Mouse (Mus musculus) midbrain, embryonic 16.5 days (tissue): ENCODE results near the gene Fam208a. TPM values are rescaled to one million over a fixed set of nuclear protein-coding genes. Genes with fewer than 3 reads are reported as not detected.

Experiments
- ATAC-seq: fragments of 200-750 bp; cut with Nextera tagmentation; 2 replicates; pipeline ENCODE4 v1.8.0; 2017; ENCODE audit warnings: moderate TSS enrichment
- H3K27ac ChIP-seq: fragments of 300-500 bp; sonication (generic); 2 replicates; pipeline ENCODE4 v1.5.1; 2014; ENCODE audit warnings: mild to moderate bottlenecking, low read length, mixed read lengths
- H3K27me3 ChIP-seq: fragments of 300-500 bp; sonication (generic); 2 replicates; pipeline ENCODE4 v1.6.1; 2014; ENCODE audit warnings: low read depth, low read length, mixed read lengths; ENCODE audit not compliant: control insufficient read depth, insufficient read depth
- H3K36me3 ChIP-seq: fragments of 300-500 bp; sonication (generic); 2 replicates; pipeline ENCODE4 v1.6.1; 2014; ENCODE audit warnings: mild to moderate bottlenecking, low read length, moderate library complexity, mixed read lengths; ENCODE audit not compliant: control insufficient read depth, insufficient read depth
- H3K4me1 ChIP-seq: fragments of 300-500 bp; sonication (generic); 2 replicates; pipeline ENCODE4 v1.6.1; 2014; ENCODE audit warnings: mild to moderate bottlenecking, low read length, mixed read lengths; ENCODE audit not compliant: control insufficient read depth, insufficient read depth
- H3K4me2 ChIP-seq: fragments of 300-500 bp; sonication (generic); 2 replicates; pipeline ENCODE4 v1.6.1; 2014; ENCODE audit warnings: mild to moderate bottlenecking, low read length, mixed read lengths
- H3K4me3 ChIP-seq: fragments of 300-500 bp; sonication (generic); 2 replicates; pipeline ENCODE4 v1.5.1; 2014; ENCODE audit warnings: low read depth, mild to moderate bottlenecking, low read length, moderate library complexity, mixed read lengths
- H3K9ac ChIP-seq: fragments of 300-500 bp; sonication (generic); 2 replicates; pipeline ENCODE4 v1.6.1; 2014; ENCODE audit warnings: low read depth, low read length, mixed read lengths
- H3K9me3 ChIP-seq: fragments of 300-500 bp; sonication (generic); replicated peaks from 2 replicates; pipeline ENCODE4 v1.6.1; 2014; ENCODE audit warnings: mild to moderate bottlenecking, low read length, mixed read lengths; ENCODE audit not compliant: control insufficient read depth, poor library complexity, severe bottlenecking
- WGBS: fragments of 180-500 bp; shearing (Covaris S2); extraction: QIAGEN DNeasy Blood & Tissue Kit; methylation state at CpG from one replicate; pipeline ENCODE4 v1.1.7; 2014; 5-methylcytosine and 5-hydroxymethylcytosine counted together
- polyA plus RNA-seq: library from polyadenylated mRNA; unstranded; fragments of >200 nt; fragmentation: Nextera tagmentation; extraction: Ambion mirVana; gene quantifications from 2 replicates; pipeline ENCODE4 v1.2.1, GENCODE M21; 2015

Fam208a gene
- polyA plus RNA-seq, 1 experiment from 2014 or later: 15.0 TPM

DNA sequence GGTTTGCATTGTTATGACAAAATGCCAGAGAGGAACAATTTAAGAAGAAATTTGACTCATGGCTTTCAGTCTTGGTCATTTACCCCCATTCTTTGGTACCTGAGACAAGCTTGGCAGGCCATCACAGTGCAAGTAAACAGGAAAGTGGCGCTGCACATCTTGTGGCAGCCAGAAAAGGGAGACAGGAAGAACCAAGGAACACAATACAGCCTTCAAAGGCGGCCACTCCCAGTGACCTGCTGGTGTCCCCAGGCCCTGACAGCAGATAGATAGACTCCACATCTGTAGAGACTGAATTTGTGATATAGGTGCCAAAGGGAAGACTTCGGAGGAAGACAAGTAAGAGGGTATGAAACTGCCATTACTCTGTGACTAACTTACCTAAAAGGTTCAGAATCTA is 20.4 kb upstream of the Fam208a start:
- Histone ChIP-seq H3K27ac (no peak overlapping the region), H3K4me2 (no peak overlapping the region), H3K9me3 (peaks cover 12% of the 10 kb centered on the region; the same call in 1 of the 2 replicates), H3K27me3 (no peaks in the 10 kb centered on the region), H3K4me3 (no peak overlapping the region), H3K36me3 (no peaks in the 10 kb centered on the region), H3K4me1 (no peaks in the 10 kb centered on the region), H3K9ac (no peak overlapping the region)
- 91% methylated on average over 3 of the region's 3 CpGs for WGBS
- no peak for ATAC-seq

DNA sequence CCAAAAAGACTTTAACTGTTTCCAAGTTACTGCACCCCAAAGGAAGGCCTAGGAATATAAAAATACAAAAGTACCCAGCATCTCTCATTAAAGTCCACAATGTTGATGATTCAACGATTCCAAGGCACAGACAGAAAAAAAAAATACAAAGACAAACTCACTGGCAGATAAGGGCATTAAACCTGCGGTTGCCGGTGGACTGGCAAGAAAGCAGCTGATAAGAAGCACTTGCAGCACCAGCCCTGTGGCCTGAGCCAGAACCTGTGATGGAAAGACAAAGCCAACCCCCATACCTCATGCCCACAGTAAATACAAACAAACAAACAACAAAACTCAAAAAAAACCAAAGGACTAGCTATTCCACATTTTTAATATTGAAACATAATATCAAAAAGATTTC is 19.0 kb upstream of the Fam208a start:
- Histone ChIP-seq H3K4me2 (no peak overlapping the region), H3K27me3 (no peaks in the 10 kb centered on the region), H3K9me3 (peaks cover 12% of the 10 kb centered on the region; the same call in 1 of the 2 replicates), H3K4me3 (no peak overlapping the region), H3K27ac (no peak overlapping the region), H3K9ac (no peak overlapping the region), H3K36me3 (no peaks in the 10 kb centered on the region), H3K4me1 (no peaks in the 10 kb centered on the region)
- WGBS: 93% methylated on average over 3 of the region's 3 CpGs
- no peak for ATAC-seq

DNA sequence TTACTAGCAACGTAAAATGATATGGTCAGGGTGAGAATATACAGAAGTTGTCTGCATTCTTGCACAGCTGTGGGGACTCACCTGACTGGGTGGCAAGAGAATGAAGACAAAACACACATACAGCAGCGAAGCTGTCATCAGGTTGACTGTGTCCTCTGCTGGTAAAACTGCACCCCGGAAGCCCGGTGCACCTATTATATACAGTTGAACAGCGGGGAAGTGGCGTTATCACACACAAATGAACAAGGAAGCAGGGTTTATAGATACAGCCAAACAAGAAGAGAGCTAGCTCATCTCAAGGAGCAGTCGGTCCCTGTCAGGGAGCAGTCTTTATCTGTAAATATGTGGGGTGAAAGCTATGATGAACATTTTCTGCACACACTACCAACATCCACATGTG is 17.1 kb upstream of the Fam208a start:
- peaks cover 8% of the 10 kb centered on the region; the same call in 1 of the 2 replicates for H3K9me3 ChIP-seq
- 93% methylated on average over 7 of the region's 7 CpGs for WGBS
- no peaks in the 10 kb centered on the region for H3K4me1 ChIP-seq
- ATAC-seq: no peak
- no peak overlapping the region for H3K9ac ChIP-seq
- H3K36me3 ChIP-seq: no peaks in the 10 kb centered on the region
- H3K4me3 ChIP-seq: no peak overlapping the region
- no peak overlapping the region for H3K27ac ChIP-seq
- H3K27me3 ChIP-seq: no peaks in the 10 kb centered on the region
- H3K4me2 ChIP-seq: no peak overlapping the region

DNA sequence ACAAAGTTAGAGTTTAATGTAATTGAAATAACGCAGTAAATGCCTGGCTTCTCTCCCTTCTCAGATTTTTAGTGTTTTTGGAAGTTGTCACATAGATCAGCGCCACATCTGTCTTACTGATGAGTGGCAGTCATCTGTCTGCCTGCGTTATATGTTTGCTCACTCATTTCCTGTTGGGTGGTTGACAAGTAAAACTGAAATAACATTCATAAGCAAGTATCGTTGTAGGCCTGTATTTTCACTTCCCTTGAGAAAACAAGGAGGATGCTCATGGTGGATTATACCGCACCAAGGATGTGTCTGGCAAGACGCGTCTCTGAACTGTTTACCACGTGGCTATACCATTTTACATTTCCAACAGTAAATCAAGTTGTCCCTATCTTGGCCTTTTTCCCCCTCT is 15.9 kb upstream of the Fam208a start:
- Histone ChIP-seq H3K27ac (no peak overlapping the region), H3K9ac (no peak overlapping the region), H3K27me3 (no peaks in the 10 kb centered on the region), H3K4me2 (no peak overlapping the region), H3K4me3 (no peak overlapping the region), H3K36me3 (no peaks in the 10 kb centered on the region), H3K4me1 (no peaks in the 10 kb centered on the region), H3K9me3 (peaks cover 8% of the 10 kb centered on the region; the same call in 1 of the 2 replicates)
- ATAC-seq: no peak
- WGBS: 92% methylated on average over 8 of the region's 8 CpGs

DNA sequence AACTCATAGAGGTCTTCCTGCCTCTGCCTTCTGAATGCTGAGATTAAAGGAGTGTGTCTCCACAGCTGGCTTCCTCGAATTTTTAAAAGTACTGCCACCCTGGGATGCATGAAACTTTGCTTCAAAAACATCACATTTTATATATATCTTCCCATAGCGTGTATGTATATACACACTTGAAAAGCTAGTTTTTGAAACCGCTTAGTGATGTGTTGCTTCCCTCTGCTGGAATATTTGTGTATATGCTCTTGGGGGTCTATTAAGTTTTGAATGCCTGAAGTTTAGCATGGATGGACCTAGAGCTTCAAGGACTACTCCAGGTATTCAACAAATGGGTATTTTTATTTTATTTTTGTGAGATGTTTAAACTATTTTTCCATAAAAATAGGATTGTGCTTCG is 14.7 kb upstream of the Fam208a start:
- Histone ChIP-seq H3K9ac (no peak overlapping the region), H3K27ac (no peak overlapping the region), H3K27me3 (no peaks in the 10 kb centered on the region), H3K36me3 (no peaks in the 10 kb centered on the region), H3K9me3 (peaks cover 8% of the 10 kb centered on the region; the same call in 1 of the 2 replicates), H3K4me3 (no peak overlapping the region), H3K4me1 (no peaks in the 10 kb centered on the region), H3K4me2 (no peak overlapping the region)
- ATAC-seq: no peak
- 45% methylated on average over 4 of the region's 4 CpGs for WGBS

DNA sequence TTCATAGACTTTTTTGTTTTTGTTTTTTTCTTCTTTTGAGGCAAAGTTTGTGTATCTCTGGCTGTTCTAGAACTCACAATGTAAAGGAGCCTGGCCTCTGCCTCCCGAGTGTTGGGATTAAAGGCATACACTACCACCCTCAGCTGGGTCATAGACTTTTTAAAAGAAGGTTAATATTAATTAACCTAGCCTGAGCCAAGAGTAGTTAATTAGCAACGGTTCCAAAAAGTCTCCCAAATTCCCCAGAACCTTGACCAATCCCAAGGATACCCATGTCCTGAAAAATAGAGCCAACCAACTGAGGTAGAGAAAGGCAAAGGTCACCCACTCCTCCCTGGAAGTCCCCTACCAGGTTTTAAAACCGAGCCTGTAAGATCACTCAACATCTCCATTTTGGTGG is 7.8 kb upstream of the Fam208a start:
- Histone ChIP-seq H3K4me2 (no peak overlapping the region), H3K9ac (no peak overlapping the region), H3K36me3 (no peaks in the 10 kb centered on the region), H3K9me3 (no peaks in the 10 kb centered on the region), H3K27me3 (no peaks in the 10 kb centered on the region), H3K4me1 (no peaks in the 10 kb centered on the region), H3K4me3 (no peak overlapping the region), H3K27ac (no peak overlapping the region)
- no peak for ATAC-seq
- WGBS: 79% methylated on average over 3 of the region's 3 CpGs

DNA sequence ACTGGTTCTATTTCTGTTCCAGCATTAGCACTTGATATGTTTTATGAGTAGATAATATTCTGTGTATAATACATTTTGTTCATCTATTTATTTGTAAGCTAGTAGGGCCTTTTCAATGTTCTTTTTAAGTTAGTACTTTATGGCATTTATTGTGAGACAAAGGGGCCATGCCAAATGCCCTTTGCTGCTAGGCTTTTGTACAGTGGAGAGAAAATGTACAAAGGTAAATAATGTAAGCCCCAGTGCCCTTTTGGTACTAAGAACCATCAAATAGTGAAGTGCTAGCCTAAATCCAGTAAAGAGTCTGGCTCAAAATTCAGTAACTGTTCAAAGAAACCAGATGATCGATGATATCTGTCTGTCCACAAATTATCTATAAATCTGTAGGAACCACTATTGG is 6.3 kb upstream of the Fam208a start:
- Histone ChIP-seq H3K9me3 (no peaks in the 10 kb centered on the region), H3K4me1 (no peaks in the 10 kb centered on the region), H3K36me3 (no peaks in the 10 kb centered on the region), H3K27ac (no peak overlapping the region), H3K4me2 (no peak overlapping the region), H3K27me3 (no peaks in the 10 kb centered on the region), H3K9ac (no peak overlapping the region), H3K4me3 (no peak overlapping the region)
- ATAC-seq: no peak
- WGBS: 94% methylated on average over 1 of the region's 1 CpGs

DNA sequence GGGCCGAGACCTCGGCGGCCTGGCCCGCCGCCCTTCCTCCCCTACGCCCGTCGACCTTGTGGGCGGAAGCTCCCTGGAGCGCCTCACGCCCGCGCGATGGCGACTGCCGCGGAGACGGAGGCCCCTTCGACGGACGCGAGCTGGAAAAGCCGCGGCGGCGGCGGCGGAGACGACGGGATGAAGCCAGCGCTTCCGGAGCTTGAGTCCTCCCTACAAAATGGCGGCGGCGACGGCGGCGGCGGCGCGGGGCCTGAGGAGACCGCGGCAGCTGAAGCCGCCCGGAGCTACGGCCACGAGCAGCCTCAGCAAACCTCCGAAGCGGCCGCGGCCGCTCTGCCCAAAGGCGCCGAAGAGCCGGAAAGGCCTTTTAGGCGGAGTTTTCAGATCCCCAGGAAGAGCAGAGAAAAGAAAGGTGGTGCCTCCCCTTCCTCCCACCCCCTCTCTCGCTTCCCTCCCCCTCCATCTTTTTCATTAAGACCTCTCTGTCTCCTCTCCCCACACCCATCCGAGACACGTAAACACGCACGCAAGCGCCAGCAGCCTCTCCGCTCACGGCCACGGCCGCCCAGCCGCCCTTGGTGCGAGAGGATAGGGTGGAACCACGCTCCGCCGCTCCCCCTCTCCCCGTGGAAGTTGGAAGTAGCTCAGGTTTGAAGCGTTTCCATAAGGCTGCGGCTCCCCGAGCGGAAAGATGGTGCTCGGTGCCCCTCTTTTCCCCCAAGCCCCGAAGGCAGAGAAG is 508 bp downstream of the Fam208a start:
- peak; percentile 93 for ATAC-seq
- H3K27me3 ChIP-seq: no peaks in the 10 kb centered on the region
- H3K27ac ChIP-seq: peak overlapping the region; percentile 100
- peak overlapping the region; percentile 80 for H3K4me3 ChIP-seq
- H3K9me3 ChIP-seq: no peaks in the 10 kb centered on the region; the same call in 1 of the 2 replicates
- peak overlapping the region; percentile 79 for H3K4me2 ChIP-seq
- H3K36me3 ChIP-seq: peaks cover 5% of the 10 kb centered on the region; the same call in 1 of the 2 replicates
- WGBS: under 1% methylated on average over 74 of the region's 78 CpGs
- H3K9ac ChIP-seq: peak overlapping the region; percentile 97
- H3K4me1 ChIP-seq: peaks cover 4% of the 10 kb centered on the region

DNA sequence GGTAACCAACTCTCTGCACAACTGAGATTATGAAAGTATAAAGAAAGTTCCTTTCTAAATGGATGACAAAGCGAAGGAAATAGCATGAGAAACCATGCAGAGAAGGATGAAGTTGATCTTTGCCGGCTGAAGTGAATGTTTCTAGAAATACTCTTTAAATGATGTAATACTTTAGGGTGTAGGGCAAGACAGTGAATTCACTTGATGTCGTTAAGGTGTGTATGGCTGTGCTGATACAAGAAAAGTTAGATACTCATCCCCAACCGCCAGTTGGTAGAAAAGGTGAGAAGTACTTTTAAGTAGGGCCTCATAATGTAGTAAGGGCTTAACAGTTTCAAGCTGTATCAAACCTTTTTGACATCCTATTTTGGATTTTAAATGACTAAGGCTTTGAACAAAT is 1.6 kb downstream of the Fam208a start:
- H3K4me2 ChIP-seq: peak overlapping the region; percentile 79
- ATAC-seq: no peak
- WGBS: 98% methylated on average over 4 of the region's 4 CpGs

More for the DNA sequence above, 1.6 kb downstream of the Fam208a start:
- Histone ChIP-seq H3K9me3 (no peaks in the 10 kb centered on the region; the same call in 1 of the 2 replicates), H3K4me1 (peaks cover 4% of the 10 kb centered on the region), H3K4me3 (peak overlapping the region; percentile 6; the same call in 1 of the 2 replicates), H3K36me3 (peaks cover 8% of the 10 kb centered on the region; the same call in 1 of the 2 replicates), H3K27me3 (no peaks in the 10 kb centered on the region), H3K9ac (no peak overlapping the region), H3K27ac (no peak overlapping the region)
